Mouse (Mus musculus): ENCODE measurements at regions not wholly inside any gene's neighbourhood (a gene's known extent, or its start where the extent isn't known, plus 50 kb on each side); places are given as distances from the start of the nearest gene placed in this dataset.
"Not testable (repeated sequence)": the region's sequence is repeated elsewhere in the genome, so short reads cannot be mapped to it uniquely, and the experiment has no call there.

DNA sequence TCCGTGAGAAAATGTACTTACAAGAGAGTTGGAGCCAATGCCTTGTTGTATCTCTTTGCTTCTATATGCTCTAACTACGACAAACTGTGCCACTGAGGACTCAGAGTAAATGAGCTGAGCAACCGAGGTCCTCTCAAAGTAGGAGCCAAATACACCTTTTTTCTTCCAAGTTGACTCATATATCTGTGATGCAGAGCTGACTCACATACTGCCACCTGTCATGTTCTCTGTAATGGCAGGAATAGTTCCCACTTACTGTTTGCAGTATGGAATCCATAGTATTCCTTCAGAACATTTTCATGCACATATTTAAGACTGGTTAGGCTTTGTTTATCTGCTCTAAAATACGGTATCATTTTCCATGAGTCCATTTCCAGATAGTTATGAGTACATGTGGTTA lies 792.1 kb downstream of the Cypt12 start:
- no peak overlapping the region for H3K4me3 ChIP-seq
- DNase-seq (ENCODE audit: low spot score) = no peak
- no peaks in the 10 kb centered on the region for H3K27me3 ChIP-seq (ENCODE audit: insufficient read depth, poor library complexity, severe bottlenecking)
- no peaks in the 10 kb centered on the region for H3K4me1 ChIP-seq
- no peaks in the 10 kb centered on the region for H3K36me3 ChIP-seq
- 71% methylated on average over 4 of the region's 4 CpGs for WGBS
- H3K27ac ChIP-seq = no peak overlapping the region
- H3K9me3 ChIP-seq = no peaks in the 10 kb centered on the region

DNA sequence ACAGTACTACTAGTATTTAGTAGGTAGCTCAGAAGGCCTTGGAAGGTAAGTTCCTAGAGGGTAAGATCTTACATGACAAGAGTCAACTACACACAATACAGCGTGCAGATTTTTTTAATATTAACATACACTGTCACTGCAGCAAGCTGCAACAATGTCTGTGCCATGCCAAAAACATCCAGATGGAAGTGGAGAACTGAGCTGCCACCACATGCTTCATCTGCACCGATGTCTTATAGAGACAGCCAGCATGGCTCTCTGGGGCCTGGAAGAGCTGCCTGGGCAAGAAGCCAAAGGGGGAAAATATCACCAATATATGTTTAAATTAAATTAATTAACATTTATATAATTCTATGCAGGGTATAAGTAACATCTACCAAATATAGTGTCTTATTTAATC lies 795.3 kb downstream of the Cypt12 start:
- no peak overlapping the region for H3K4me3 ChIP-seq
- H3K36me3 ChIP-seq = no peaks in the 10 kb centered on the region
- WGBS = 85% methylated on average over 2 of the region's 2 CpGs
- no peak for DNase-seq (ENCODE audit: low spot score)
- no peak overlapping the region for H3K27ac ChIP-seq
- H3K4me1 ChIP-seq = no peaks in the 10 kb centered on the region
- H3K9me3 ChIP-seq = no peaks in the 10 kb centered on the region
- no peaks in the 10 kb centered on the region for H3K27me3 ChIP-seq (ENCODE audit: insufficient read depth, poor library complexity, severe bottlenecking)

DNA sequence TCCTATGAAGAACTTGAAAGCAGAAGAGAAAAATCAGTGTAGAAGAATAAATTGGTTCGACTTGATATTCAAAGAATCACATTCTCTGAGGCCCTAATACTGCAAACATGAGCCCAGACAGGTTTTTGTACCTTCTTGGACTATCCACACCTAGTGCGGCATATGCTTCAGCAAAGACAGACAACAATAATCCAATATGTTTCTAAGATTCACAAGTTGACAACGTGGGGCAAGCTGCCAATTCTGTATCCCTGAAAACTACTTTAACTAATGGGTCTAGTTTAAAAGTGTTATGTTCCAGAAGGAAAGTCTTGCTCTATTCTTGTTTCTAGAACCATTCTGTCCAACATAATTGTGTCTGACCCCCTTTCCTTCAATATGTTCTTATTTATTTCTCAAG lies 796.0 kb downstream of the Cypt12 start:
- no peaks in the 10 kb centered on the region for H3K4me1 ChIP-seq
- H3K4me3 ChIP-seq = no peak overlapping the region
- H3K36me3 ChIP-seq = no peaks in the 10 kb centered on the region
- WGBS = 82% methylated on average over 3 of the region's 3 CpGs
- no peak overlapping the region for H3K27ac ChIP-seq
- no peak for DNase-seq (ENCODE audit: low spot score)
- no peaks in the 10 kb centered on the region for H3K9me3 ChIP-seq
- H3K27me3 ChIP-seq (ENCODE audit: insufficient read depth, poor library complexity, severe bottlenecking) = no peaks in the 10 kb centered on the region

DNA sequence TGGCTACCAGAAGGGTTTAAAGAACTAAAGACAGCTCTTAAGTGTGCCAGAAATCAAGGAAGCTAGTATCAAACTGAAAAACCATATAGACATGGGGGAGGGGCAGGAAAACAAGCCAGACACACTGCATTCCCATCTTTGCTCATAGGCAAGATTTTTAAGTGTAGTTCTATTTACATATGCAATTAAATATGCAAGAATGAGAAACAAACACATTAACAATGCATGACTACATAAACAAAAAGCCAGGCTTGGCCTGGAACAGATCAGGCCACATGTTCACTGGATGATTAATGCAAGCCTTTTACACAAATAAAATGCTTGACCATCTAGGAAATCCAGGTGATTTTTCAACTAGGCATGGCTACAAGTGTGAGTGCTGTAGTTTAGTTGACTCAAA lies 798.0 kb downstream of the Cypt12 start:
- Histone ChIP-seq H3K4me1 (no peaks in the 10 kb centered on the region), H3K4me3 (no peak overlapping the region), H3K9me3 (no peaks in the 10 kb centered on the region), H3K36me3 (no peaks in the 10 kb centered on the region), H3K27ac (no peak overlapping the region), H3K27me3 (ENCODE audit: insufficient read depth, poor library complexity, severe bottlenecking) (no peaks in the 10 kb centered on the region)
- no peak for DNase-seq (ENCODE audit: low spot score)

DNA sequence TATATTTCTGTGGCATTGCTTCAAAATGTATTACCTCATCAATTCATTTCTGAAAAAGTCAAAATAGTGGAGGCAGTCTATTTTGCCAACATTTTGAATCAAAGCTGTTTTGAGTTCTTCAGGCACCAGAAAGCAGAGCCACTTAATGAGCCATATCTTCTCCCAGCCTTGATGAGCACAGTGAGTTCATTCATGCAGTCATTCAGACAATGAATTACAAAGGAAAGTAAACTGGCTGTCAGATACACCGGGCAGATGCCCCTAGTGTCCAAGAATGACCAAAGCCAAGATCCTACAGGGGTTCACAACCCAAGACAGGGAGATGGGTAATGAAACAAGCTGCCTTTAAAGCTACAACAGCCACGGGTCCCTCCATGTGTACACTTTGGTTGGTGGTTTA lies 798.7 kb downstream of the Cypt12 start:
- WGBS = 69% methylated on average over 2 of the region's 2 CpGs
- no peak overlapping the region for H3K27ac ChIP-seq
- no peaks in the 10 kb centered on the region for H3K27me3 ChIP-seq (ENCODE audit: insufficient read depth, poor library complexity, severe bottlenecking)
- DNase-seq (ENCODE audit: low spot score) = no peak
- no peaks in the 10 kb centered on the region for H3K4me1 ChIP-seq
- no peak overlapping the region for H3K4me3 ChIP-seq
- no peaks in the 10 kb centered on the region for H3K36me3 ChIP-seq
- no peaks in the 10 kb centered on the region for H3K9me3 ChIP-seq

DNA sequence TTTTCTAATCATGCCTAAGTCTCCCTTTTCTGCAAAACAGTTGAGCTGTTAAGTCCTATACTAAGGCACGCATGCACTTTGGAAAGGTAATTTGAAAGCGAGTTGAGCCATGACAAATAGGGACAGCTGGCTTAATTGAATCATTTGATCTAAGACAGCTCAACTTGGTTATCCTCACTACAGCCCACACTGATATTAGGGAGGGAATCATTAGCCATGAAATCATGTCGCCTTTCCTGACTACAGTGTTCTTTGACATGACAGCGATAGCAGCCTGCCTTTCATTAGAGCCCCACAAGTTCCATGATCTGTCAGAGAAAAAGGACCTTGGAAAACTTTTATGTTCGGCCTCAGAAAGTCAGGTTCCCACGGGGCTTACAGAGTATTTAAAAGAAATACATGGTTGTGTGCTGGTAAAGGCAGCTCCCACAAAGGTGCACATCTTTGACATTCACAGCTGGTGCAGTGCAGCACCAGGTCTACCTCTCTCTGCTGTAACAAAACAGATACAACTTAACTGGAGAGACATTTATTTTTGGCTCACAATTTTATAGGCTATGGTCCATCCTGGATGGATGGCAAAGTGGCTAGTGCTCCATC lies 803.5 kb downstream of the Cypt12 start:
- 86% methylated on average over 6 of the region's 6 CpGs for WGBS

DNA sequence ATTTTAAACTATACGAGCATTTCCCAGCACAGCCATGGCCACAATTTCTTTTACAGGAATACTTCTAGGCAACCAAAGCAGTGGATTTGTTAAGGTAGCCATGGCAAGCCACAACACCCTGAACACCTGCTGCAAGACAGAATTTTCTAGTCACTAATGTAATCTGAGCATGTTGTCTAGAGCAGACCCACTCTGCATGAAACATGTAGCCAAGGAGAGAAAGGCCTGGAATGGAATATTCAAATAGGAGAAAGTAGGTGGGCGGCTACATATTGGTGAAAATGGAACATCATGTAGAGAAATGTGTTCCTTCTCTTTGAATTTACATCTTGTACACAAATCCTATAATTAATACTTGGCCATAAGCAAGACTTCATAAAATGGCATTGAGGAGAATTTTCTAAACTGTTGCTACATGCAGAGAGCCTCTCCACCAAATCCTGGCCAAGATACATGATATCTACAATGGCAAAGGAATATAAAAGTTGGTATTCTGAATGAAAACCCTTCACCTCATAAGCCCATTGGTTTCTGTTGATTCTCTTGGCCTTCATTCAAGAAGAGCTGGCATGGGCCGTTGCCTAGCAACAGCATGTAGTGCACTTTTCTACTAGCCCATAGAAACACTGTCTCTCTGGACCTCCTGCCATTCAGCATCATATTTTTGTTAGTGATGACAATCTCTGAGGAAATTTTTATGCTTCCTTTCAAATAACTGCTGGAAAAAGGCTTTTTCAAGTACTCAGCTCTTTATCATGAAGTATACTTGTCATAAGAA lies 816.3 kb downstream of the Cypt12 start:
- no peak overlapping the region for H3K27ac ChIP-seq
- DNase-seq (ENCODE audit: low spot score) = no peak
- H3K4me1 ChIP-seq = no peaks in the 10 kb centered on the region
- H3K9me3 ChIP-seq = no peaks in the 10 kb centered on the region
- H3K36me3 ChIP-seq = no peaks in the 10 kb centered on the region
- H3K27me3 ChIP-seq (ENCODE audit: insufficient read depth, poor library complexity, severe bottlenecking) = no peaks in the 10 kb centered on the region
- H3K4me3 ChIP-seq = no peak overlapping the region
- 87% methylated on average over 3 of the region's 3 CpGs for WGBS

More for the DNA sequence above, 803.5 kb downstream of the Cypt12 start:
- H3K4me1 ChIP-seq = no peaks in the 10 kb centered on the region
- H3K9me3 ChIP-seq = no peaks in the 10 kb centered on the region
- H3K36me3 ChIP-seq = no peaks in the 10 kb centered on the region
- H3K27ac ChIP-seq = no peak overlapping the region
- no peak overlapping the region for H3K4me3 ChIP-seq
- H3K27me3 ChIP-seq (ENCODE audit: insufficient read depth, poor library complexity, severe bottlenecking) = no peaks in the 10 kb centered on the region
- no peak for DNase-seq (ENCODE audit: low spot score)

DNA sequence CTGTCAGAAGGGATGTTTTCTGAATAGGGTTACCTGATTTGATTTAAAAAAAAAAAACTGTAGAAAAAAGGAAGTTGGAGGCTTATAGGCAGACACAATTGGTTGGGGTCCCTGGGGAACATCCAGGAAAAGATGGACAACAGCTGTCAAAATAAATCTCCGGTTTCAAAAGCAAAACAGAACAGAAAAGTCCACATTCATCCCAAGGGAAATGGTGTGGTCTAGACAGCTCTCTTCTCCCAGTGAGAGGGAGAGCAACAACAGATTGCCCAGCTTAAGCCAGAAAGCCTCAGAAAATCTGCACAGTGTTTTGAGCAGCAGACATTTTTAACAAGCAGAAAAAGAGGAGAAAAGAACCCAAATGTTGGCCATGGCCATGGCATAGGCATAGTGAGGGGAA lies 830.3 kb downstream of the Cypt12 start:
- WGBS = 63% methylated on average over 1 of the region's 1 CpGs
- Histone ChIP-seq H3K27ac (no peak overlapping the region), H3K4me3 (no peak overlapping the region), H3K27me3 (ENCODE audit: insufficient read depth, poor library complexity, severe bottlenecking) (no peaks in the 10 kb centered on the region), H3K36me3 (no peaks in the 10 kb centered on the region), H3K4me1 (no peaks in the 10 kb centered on the region), H3K9me3 (no peaks in the 10 kb centered on the region)
- DNase-seq (ENCODE audit: low spot score) = no peak

DNA sequence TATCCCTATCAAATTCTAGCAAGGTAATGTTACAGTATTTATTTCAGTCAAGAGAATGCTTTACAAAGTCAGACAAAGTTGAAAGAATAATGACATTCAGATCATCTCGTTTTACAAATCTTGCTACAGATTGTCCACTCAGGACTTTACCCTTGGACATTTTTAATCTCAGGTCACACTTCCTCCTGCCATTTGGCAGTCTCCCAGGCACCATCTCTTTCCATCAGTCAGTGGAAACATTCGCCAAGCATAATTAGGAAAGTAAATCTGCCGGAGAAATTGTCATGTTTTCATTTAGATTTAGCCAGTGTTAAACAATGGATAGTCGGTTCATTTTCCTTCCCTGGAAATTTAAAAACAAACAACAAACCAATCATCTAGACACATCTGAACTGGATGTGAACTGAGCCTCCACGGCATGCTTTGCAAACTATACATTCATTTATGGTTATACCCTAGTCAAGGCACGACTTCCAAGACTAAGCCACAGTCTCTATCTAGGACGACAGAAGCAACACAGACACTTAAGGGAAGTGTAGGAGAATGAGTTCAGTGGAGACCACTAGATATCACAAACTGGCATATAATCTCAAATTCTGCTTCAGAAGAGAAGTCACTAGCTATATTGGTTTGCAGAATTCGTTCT lies 839.4 kb downstream of the Cypt12 start:
- Histone ChIP-seq H3K4me3 (no peak overlapping the region), H3K27me3 (ENCODE audit: insufficient read depth, poor library complexity, severe bottlenecking) (no peaks in the 10 kb centered on the region), H3K9me3 (no peaks in the 10 kb centered on the region), H3K36me3 (no peaks in the 10 kb centered on the region), H3K4me1 (no peaks in the 10 kb centered on the region), H3K27ac (no peak overlapping the region)
- 59% methylated on average over 8 of the region's 8 CpGs for WGBS
- no peak for DNase-seq (ENCODE audit: low spot score)

DNA sequence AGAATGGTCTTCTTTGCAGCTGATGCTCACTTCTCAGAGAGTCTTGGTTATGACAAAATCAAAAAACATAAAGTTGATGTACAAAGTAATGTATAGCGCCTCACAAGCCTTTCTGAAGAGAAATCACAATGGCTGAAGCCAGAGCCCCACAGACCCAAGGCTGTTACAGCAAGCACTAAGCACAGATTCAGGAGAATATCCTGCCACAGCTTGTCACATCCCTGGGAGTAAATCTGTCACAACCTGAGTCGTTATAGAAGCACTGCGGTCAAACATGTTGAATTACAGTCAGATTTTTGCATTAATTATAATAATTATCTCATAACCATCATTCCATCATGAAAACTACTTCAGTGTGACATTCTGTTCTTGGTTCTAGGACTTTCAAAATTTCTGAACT lies 825.7 kb downstream of the 1700064H15Rik start:
- no peaks in the 10 kb centered on the region for H3K9me3 ChIP-seq

DNA sequence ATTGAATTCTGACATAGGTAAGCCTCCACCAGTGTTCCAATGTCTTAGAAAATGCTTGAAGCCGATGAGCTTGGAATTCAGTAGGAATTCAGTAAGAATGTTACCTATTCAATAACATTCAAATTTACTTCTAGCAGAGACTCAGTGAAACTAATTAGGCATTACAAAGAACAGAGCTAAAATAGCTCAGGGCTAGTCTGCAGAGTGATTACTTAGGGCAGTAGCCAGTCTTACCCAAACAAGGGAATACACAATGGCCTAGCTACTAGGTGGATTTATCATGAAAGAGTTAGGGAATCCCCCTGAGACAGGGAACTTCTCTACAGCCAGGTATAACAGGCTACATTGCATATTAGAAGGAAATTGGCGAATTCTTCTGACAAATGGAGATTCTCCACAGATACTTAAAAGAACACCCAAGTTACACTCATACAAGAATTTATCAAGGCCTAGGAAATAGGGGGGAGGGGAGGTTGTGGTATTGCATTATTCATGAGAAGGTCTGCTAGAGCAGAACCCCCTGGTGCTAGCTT lies 799.6 kb downstream of the 1700064H15Rik start:
- WGBS = 40% methylated on average over 2 of the region's 2 CpGs
- not testable (repeated sequence) for H3K4me3 ChIP-seq; H3K36me3 ChIP-seq; DNase-seq (ENCODE audit: low spot score); H3K9me3 ChIP-seq; H3K4me1 ChIP-seq; H3K27me3 ChIP-seq (ENCODE audit: insufficient read depth, poor library complexity, severe bottlenecking); H3K27ac ChIP-seq

More for the DNA sequence above, 825.7 kb downstream of the 1700064H15Rik start:
- Histone ChIP-seq H3K36me3 (no peaks in the 10 kb centered on the region), H3K27ac (no peak overlapping the region), H3K4me3 (no peak overlapping the region), H3K27me3 (ENCODE audit: insufficient read depth, poor library complexity, severe bottlenecking) (no peaks in the 10 kb centered on the region), H3K4me1 (no peaks in the 10 kb centered on the region)
- 85% methylated on average over 3 of the region's 3 CpGs for WGBS
- no peak for DNase-seq (ENCODE audit: low spot score)

DNA sequence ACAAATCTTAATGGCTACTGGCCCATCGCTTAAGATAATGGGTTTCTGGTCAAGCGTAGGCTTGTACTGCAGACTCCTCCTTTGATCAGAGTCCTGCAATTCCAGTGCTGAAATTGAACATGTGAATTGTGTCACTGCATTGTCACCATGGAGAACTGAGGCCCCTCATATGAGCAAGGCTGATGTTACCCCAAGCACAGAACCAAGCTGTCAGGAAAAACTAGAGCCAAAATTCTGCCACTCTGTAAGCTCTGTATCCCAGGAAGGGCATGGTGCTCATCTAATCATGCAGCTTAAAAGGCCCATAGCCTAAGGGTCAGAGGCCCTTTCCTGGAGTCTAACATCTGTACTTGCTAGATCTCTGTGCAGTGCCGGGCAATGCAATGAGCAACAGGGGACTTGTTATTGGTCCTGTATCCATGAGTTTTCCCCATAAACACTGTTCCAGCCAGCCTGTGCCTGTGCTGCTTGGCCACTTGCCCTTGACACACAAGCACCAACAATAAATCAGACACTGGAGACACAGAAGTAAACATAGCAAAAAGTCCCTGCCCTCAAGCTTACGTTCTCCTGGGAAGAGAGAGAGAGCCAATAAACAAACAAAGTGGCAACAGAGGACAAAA lies 760.2 kb downstream of the 1700064H15Rik start:
- no peak overlapping the region for H3K4me3 ChIP-seq
- WGBS = 75% methylated on average over 4 of the region's 4 CpGs
- DNase-seq (ENCODE audit: low spot score) = no peak
- H3K9me3 ChIP-seq = no peaks in the 10 kb centered on the region
- H3K27me3 ChIP-seq (ENCODE audit: insufficient read depth, poor library complexity, severe bottlenecking) = no peaks in the 10 kb centered on the region
- H3K27ac ChIP-seq = no peak overlapping the region
- H3K36me3 ChIP-seq = no peaks in the 10 kb centered on the region
- no peaks in the 10 kb centered on the region for H3K4me1 ChIP-seq

DNA sequence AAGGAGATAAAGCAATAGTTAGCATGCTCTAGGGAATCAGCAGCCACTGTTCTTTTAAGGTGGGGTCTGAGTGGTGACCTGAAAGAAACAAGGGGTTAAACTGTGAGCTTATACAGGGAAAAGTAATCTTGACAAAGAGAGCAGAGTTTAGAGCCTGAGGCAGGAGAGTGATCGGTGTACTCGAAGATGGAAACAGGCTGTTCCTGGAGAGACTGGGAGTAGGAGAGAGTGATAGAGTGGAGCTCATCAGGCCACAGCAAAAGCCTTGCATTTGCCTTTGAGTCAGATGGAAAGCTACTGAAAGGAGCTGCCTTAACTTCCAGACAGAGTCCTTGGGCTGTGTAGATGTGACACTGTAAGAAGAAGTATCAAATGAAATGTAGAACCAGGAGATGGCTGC lies 759.7 kb downstream of the 1700064H15Rik start:
- no peaks in the 10 kb centered on the region for H3K27me3 ChIP-seq (ENCODE audit: insufficient read depth, poor library complexity, severe bottlenecking)
- no peaks in the 10 kb centered on the region for H3K4me1 ChIP-seq
- no peaks in the 10 kb centered on the region for H3K9me3 ChIP-seq
- H3K4me3 ChIP-seq = no peak overlapping the region
- DNase-seq (ENCODE audit: low spot score) = no peak
- H3K27ac ChIP-seq = no peak overlapping the region
- WGBS = 67% methylated on average over 2 of the region's 2 CpGs
- no peaks in the 10 kb centered on the region for H3K36me3 ChIP-seq

Data from heart, embryonic 10.5 days (tissue).